Mouse (Mus musculus) lung, adult 18-20 months (tissue): ENCODE measurements around the gene Aldh8a1.

Source experiments
- DNase-seq, 2 experiments: peaks; one replicate each; pipeline ENCODE4 v3.0.0; 2022; ENCODE audit warnings: mixed read lengths in 2 of 2

The Aldh8a1 gene

GRCm38 (mm10) chr10:21369586-21369985 is 7.5 kb upstream of the Aldh8a1 start:
- no peak for DNase-seq

GRCm38 (mm10) chr10:21372271-21372670 is 4.8 kb upstream of the Aldh8a1 start:
- no peak for DNase-seq

- peak in 1 of 2 experiments; percentile 5 for DNase-seq
These were observed 1.3 kb downstream of the Aldh8a1 start for GRCm38 (mm10) chr10:21378196-21378944.

GRCm38 (mm10) chr10:21382914-21383313 is 5.8 kb downstream of the Aldh8a1 start:
- DNase-seq, result peak in 1 of 2 experiments; percentile 35

- no peak for DNase-seq
These were observed 8.1 kb downstream of the Aldh8a1 start for GRCm38 (mm10) chr10:21385111-21385663.

GRCm38 (mm10) chr10:21389075-21389474 is 12.0 kb downstream of the Aldh8a1 start:
- DNase-seq, result no peak

- DNase-seq, result no peak
These were observed 13.3 kb downstream of the Aldh8a1 start for GRCm38 (mm10) chr10:21390440-21390839.

GRCm38 (mm10) chr10:21391286-21391685 is 14.2 kb downstream of the Aldh8a1 start:
- no peak for DNase-seq

GRCm38 (mm10) chr10:21393390-21393789 is 16.3 kb downstream of the Aldh8a1 start:
- DNase-seq, result no peak

GRCm38 (mm10) chr10:21395426-21396139 is 18.5 kb downstream of the Aldh8a1 start:
- DNase-seq, result no peak

- DNase-seq, result peak in 1 of 2 experiments; percentile 20
These were observed 21.9 kb downstream of the Aldh8a1 start for GRCm38 (mm10) chr10:21398873-21399425.

GRCm38 (mm10) chr10:21399622-21400021 is 22.5 kb downstream of the Aldh8a1 start:
- DNase-seq, result no peak

GRCm38 (mm10) chr10:21400031-21400430 is 22.9 kb downstream of the Aldh8a1 start:
- DNase-seq, result no peak

GRCm38 (mm10) chr10:21400453-21400852 is 23.4 kb downstream of the Aldh8a1 start:
- no peak for DNase-seq

GRCm38 (mm10) chr10:21401259-21401658 is 24.2 kb downstream of the Aldh8a1 start:
- DNase-seq, result no peak

- no peak for DNase-seq
These were observed 27.7 kb downstream of the Aldh8a1 start for GRCm38 (mm10) chr10:21404822-21405221.

GRCm38 (mm10) chr10:21405707-21406534 is 28.8 kb downstream of the Aldh8a1 start:
- DNase-seq, result no peak

- DNase-seq, result no peak
These were observed 33.6 kb downstream of the Aldh8a1 start for GRCm38 (mm10) chr10:21410711-21411110.

GRCm38 (mm10) chr10:21411621-21412205 is 34.6 kb downstream of the Aldh8a1 start:
- DNase-seq, result no peak

- no peak for DNase-seq
These were observed 37.9 kb downstream of the Aldh8a1 start for GRCm38 (mm10) chr10:21415031-21415430.

GRCm38 (mm10) chr10:21416184-21416583 is 39.1 kb downstream of the Aldh8a1 start:
- DNase-seq, result no peak

- peak in 1 of 2 experiments; percentile 6 for DNase-seq
These were observed 42.1 kb downstream of the Aldh8a1 start for GRCm38 (mm10) chr10:21419188-21419587.
